In the genomic region with DNA sequence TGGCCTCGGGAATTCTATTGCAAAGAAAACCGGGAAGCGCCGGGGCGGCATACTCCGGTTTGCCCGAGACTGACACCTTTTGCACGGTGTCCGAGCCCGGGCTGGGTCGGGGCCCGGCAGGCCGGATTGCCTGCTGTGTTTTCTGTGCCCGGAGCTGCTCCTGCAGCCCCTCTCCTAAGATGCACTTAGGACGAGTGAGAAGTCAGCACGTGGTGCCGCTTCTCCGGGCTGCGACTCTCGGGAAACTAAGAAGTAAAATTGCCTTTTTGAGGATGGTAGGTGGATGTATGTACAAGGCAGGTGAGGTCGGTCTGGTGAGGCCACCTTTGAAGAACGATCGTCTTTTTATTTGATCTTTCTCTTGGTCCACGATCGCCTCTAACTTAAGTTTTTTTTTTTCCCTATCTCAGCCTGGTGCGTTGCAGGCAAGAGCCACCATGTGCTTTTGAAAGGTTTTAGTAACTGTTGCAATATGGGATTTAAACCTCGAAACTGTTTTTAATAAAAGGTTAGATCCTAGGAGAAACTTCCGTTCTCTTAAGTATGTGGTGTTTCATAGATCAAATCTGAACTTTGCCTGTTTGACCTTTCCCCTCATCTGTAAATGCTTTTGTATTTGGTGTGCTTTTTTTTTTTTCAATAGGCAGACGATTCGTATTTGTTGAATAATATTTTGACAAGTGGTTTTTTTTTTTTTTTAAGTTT, we compare ENCODE assay signal across 8 mouse cellular contexts. TPM values are rescaled to one million over a fixed set of nuclear protein-coding genes. Genes with fewer than 3 reads are reported as not detected.
DNase-seq lines count a peak whose midpoint lies in the region; ATAC-seq and TF ChIP-seq lines count a peak whose summit lies in the region.

No protein-coding gene starts in this region.

- H3K36me3 ChIP-seq in forebrain, embryonic 10.5 days (replicated peaks): peaks cover 6% of the 10 kb centered on the region; the same call in 1 of the 2 replicates
- H3K36me3 ChIP-seq in liver, embryonic 14.5 days (replicated peaks; ENCODE audit: control insufficient read depth, insufficient read depth, low read depth): no peaks in the 10 kb centered on the region

- DNase-seq in frontal cortex, postnatal 14 days (ENCODE audit: low spot score in 2 of 2): no peak
- peak; percentile 65 for DNase-seq in 416B (ENCODE audit: low read depth)
- DNase-seq in forebrain, embryonic 10.5 days (ENCODE audit: extremely low spot score, low spot score): no peak
- DNase-seq in liver, embryonic 14.5 days (ENCODE audit: low read depth in 3 of 3, low spot score in 3 of 3): no peak
- DNase-seq in urinary bladder, postnatal 36 days (ENCODE audit: low spot score in 2 of 2): no peak

- no peak for TF ChIP-seq CTCF in liver, embryonic 14.5 days (IDR thresholded peaks at IDR 0.05; ENCODE audit: low read depth)

- peak overlapping the region; percentile 96 for H3K4me2 ChIP-seq in liver, embryonic 14.5 days (ENCODE audit: low read depth)

- no peak for TF ChIP-seq EP300 in liver, embryonic 14.5 days (IDR thresholded peaks at IDR 0.05; ENCODE audit: low read depth)

- peaks cover 6% of the 10 kb centered on the region; the same call in 1 of the 2 replicates for H3K27me3 ChIP-seq in forebrain, embryonic 10.5 days (ENCODE audit: poor library complexity, severe bottlenecking)
- H3K27me3 ChIP-seq in liver, embryonic 14.5 days (ENCODE audit: control insufficient read depth, insufficient read depth, low read length): no peaks in the 10 kb centered on the region

- H3K27ac ChIP-seq in forebrain, embryonic 10.5 days: peak overlapping the region; percentile 98
- H3K27ac ChIP-seq in liver, embryonic 14.5 days: peak overlapping the region; percentile 92

- peak overlapping the region; percentile 97 for H3K9ac ChIP-seq in liver, embryonic 14.5 days (replicated peaks)

- no peaks in the 10 kb centered on the region for H3K9me3 ChIP-seq in forebrain, embryonic 10.5 days
- no peaks in the 10 kb centered on the region for H3K9me3 ChIP-seq in liver, embryonic 14.5 days (ENCODE audit: control insufficient read depth, low read length)

- peaks cover 55% of the 10 kb centered on the region for H3K4me1 ChIP-seq in forebrain, embryonic 10.5 days
- peaks cover 45 to 56% of the 10 kb centered on the region in 2 experiments for H3K4me1 ChIP-seq in liver, embryonic 14.5 days (replicated peaks; ENCODE audit: control insufficient read depth in 2 of 2, insufficient read depth in 2 of 2, low read length in 1 of 2)

- peak overlapping the region; percentile 90 for H3K4me3 ChIP-seq in forebrain, embryonic 10.5 days
- H3K4me3 ChIP-seq in liver, embryonic 14.5 days (ENCODE audit: insufficient read depth in 1 of 2, low read depth in 2 of 2, low read length in 2 of 2): peak overlapping the region; percentile 80 to 92

- 1% methylated on average over 30 of the region's 30 CpGs for WGBS in forebrain, embryonic 10.5 days
- WGBS in liver, embryonic 14.5 days (ENCODE audit: insufficient replicate concordance): under 1% methylated on average over 30 of the region's 30 CpGs

- peak; percentile 30; the same call in 1 of the 2 replicates for ATAC-seq in frontal cortex, adult (ENCODE audit: low TSS enrichment)
- peak; percentile 33 for ATAC-seq in liver, embryonic 14.5 days (ENCODE audit: insufficient read depth)
- no peak for ATAC-seq in activated CD4-positive, CD25-positive, alpha-beta regulatory T cell, adult 4 months
- no peak for ATAC-seq in megakaryocyte progenitor cell, adult 5-6 weeks (replicated peaks; ENCODE audit: poor library complexity)

RNA-seq across cellular contexts. Expression of gene Gm20388, which starts 0.8 kb away (rescaled TPM):
- polyA plus RNA-seq in forebrain, embryonic 10.5 days (2016; fragmentation: Nextera tagmentation; extraction: Ambion mirVana): 1.2 and 5.5 TPM in 2 replicates
- 8.5 and 9.7 TPM in 2 replicates for polyA plus RNA-seq in liver, embryonic 14.5 days (2012; rRNA removed)
- polyA plus RNA-seq in liver, embryonic 14.5 days (2014; fragmentation: Nextera tagmentation; extraction: Ambion mirVana): not detected in 2 replicates
- 10 to 100 TPM in 1 of 2 experiments, 1 to 10 TPM in 1; 9.9 to 12.3 TPM for polyA plus RNA-seq in activated CD4-positive, CD25-positive, alpha-beta regulatory T cell, adult 4 months (2017; shearing (Covaris generic))
- total RNA-seq in megakaryocyte progenitor cell, adult 5-6 weeks (2015): 18.6 and 18.7 TPM in 2 replicates
- total RNA-seq in megakaryocyte progenitor cell, adult 5-6 weeks (2017): 14.7 TPM in 1 of 2 replicates, not detected in the other

RNA-seq across cellular contexts. Expression of gene Usp10, which starts 1.2 kb away (rescaled TPM):
- 251 and 264 TPM in 2 replicates for polyA plus RNA-seq in forebrain, embryonic 10.5 days (2016; fragmentation: Nextera tagmentation; extraction: Ambion mirVana)
- 23.8 and 47.0 TPM in 2 replicates for polyA plus RNA-seq in liver, embryonic 14.5 days (2012; rRNA removed)
- polyA plus RNA-seq in liver, embryonic 14.5 days (2014; fragmentation: Nextera tagmentation; extraction: Ambion mirVana): 59.0 and 60.8 TPM in 2 replicates
- 10 to 100 TPM; 41.6 to 48.6 TPM for polyA plus RNA-seq in activated CD4-positive, CD25-positive, alpha-beta regulatory T cell, adult 4 months (2017; shearing (Covaris generic))
- total RNA-seq in megakaryocyte progenitor cell, adult 5-6 weeks (2015): 71.9 and 73.0 TPM in 2 replicates
- 43.7 and 80.3 TPM in 2 replicates for total RNA-seq in megakaryocyte progenitor cell, adult 5-6 weeks (2017)

RNA-seq across cellular contexts. Expression of gene Klhl36, which starts 49.3 kb away (rescaled TPM):
- polyA plus RNA-seq in forebrain, embryonic 10.5 days (2016; fragmentation: Nextera tagmentation; extraction: Ambion mirVana): 10.8 and 11.1 TPM in 2 replicates
- polyA plus RNA-seq in liver, embryonic 14.5 days (2012; rRNA removed): 2.5 TPM in 2 replicates
- polyA plus RNA-seq in liver, embryonic 14.5 days (2014; fragmentation: Nextera tagmentation; extraction: Ambion mirVana): 2.7 and 3.3 TPM in 2 replicates
- polyA plus RNA-seq in activated CD4-positive, CD25-positive, alpha-beta regulatory T cell, adult 4 months (2017; shearing (Covaris generic)): 1 to 10 TPM; 5.6 to 8.1 TPM
- 1.2 and 2.2 TPM in 2 replicates for total RNA-seq in megakaryocyte progenitor cell, adult 5-6 weeks (2015)
- total RNA-seq in megakaryocyte progenitor cell, adult 5-6 weeks (2017): 3.3 and 8.0 TPM in 2 replicates

Comparison
In these comparisons a context has a peak if more than half of its experiments do, and no peak if none do; other contexts are left out.
1. ATAC-seq: peak in frontal cortex, adult (single experiment) and liver, embryonic 14.5 days (single experiment); none in activated CD4-positive, CD25-positive, alpha-beta regulatory T cell, adult 4 months (single experiment) and megakaryocyte progenitor cell, adult 5-6 weeks (single experiment).